Mouse (Mus musculus): ENCODE results near the gene Insm1.

- no peak for TF ChIP-seq GATA1 (IDR thresholded peaks at IDR 0.05; ENCODE audit: low read length)
- TF ChIP-seq TAL1 (IDR thresholded peaks at IDR 0.05; ENCODE audit: low read length) = no peak
Measured at GRCm38 (mm10) chr2:146256321-146256875, 34.7 kb downstream of the Insm1 start.

Data from erythroblast, embryonic 14.5 days (primary cell).